Mouse (Mus musculus) cerebral cortex, adult 2 months (tissue): Measurements from ENCODE around the gene Ociad1.

Source experiments
- WGBS: fragments of 180-500 bp; shearing (Covaris S2); methylation state at CpG from one replicate; pipeline ENCODE4 v1.1.7; 2018; 5-methylcytosine and 5-hydroxymethylcytosine counted together

Gene Ociad1

DNA sequence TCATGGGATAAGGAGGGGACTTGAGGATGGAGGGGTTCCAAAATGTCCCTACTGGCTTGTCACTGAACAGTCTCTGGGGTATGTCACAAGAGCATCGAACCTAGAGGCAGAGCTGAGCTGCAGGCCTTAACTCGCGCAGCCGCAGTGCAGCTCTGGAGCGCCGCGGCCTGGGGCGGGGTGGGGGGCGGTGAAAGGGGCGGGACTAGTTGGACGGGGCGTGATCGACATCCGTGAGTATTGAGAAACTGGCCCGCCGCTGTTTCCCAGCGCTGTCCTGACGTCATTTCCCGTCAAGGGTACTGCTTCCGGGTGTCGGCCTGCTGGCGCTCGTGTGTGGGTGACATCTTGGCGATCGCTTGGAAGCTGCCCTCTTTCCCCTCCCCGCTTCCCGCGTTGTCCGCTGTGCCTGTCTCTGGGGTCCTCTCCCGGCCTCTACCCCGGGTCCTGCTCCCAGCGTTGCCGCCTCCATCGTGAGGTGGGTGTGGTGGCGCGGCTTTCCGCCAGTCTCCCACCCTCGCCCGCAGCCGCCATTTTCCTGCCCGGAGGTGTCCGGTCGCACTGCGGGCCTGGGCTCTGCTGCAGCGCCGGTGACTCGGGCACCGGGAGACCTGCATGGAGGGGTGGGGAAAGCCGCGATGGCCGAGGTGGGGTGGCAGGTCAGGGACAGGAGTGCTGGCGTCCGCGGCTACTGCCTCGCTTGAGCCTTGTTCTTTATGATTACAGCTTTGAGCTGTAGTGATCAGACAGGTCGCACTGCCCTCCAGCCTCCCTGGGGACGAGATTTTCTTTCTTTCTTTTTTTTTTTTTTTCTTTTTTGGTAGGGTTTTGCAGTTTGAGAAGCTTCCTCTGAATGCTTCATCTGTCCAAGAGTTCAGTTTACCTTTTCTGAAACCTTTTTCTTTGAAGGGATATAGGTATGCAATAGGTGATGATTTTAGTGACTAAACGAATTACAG lies at the start of gene Ociad1:
Ociad1 (plus strand) TSS at position 283 of the 956 bp plus-strand sequence.
- WGBS: under 1% methylated on average over 58 of the region's 58 CpGs

GRCm38 (mm10) chr5:73244403-73244802 lies 48.2 kb upstream of the Ociad1 start:
- WGBS: 64% methylated on average over 13 of the region's 13 CpGs

- whole genome bisulfite sequencing: 92% methylated on average over 6 of the region's 6 CpGs
These were observed 46.2 kb upstream of the Ociad1 start for GRCm38 (mm10) chr5:73246414-73246813.

- 50% methylated on average over 8 of the region's 8 CpGs for WGBS
These were observed 44.4 kb upstream of the Ociad1 start for GRCm38 (mm10) chr5:73248211-73248610.

- WGBS: 92% methylated on average over 4 of the region's 4 CpGs
These were observed 43.2 kb upstream of the Ociad1 start for GRCm38 (mm10) chr5:73249341-73249740.

GRCm38 (mm10) chr5:73254660-73255059 lies 37.9 kb upstream of the Ociad1 start:
- WGBS: 18% methylated on average over 5 of the region's 5 CpGs

DNA sequence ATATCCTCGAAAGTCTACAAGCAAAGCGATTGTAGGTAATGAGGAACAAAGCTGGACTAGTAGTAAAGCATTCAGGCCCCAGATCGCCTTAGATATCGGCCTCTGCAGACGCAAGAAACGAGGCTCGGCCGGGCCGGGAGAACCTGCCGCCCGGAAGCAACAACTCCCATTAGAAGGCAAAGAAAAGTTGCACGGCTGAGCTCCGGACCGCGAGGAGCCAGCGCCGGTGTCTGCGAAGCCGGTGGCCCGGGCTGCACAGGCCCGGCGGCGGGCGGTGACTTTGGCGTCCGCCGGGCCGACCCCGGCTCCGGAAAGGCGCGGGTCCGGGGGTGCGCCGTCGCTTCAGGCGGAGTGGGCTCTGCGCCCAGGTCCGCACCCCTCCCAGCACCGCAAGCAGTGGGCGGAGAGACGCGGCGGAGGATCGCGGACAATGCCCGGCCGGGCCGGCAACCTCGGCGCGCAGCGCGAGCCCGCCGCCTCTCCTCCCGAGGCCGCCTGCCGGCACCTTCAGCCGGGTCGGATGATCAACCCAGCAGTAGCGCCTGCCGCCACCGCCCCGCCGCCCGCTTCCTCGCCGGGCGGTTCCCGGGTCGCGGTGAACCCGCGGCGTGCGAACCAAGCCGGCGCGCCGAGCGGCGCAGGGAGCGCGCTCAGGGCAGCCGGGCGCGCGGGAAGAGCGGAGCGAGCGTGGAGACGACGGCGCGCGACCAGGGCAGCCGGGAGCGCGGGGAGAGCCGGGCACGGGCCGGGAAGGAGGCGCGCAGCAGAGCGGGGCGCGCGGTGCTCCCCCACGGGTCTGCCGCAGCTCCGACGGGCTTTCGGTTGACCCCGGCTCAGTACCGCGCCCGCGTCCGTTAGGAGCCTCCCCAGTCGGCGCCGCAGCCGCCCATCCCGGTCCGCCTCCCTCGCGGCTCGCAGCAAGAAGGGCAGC lies 37.0 kb upstream of the Ociad1 start:
- WGBS: under 1% methylated on average over 129 of the region's 129 CpGs

DNA sequence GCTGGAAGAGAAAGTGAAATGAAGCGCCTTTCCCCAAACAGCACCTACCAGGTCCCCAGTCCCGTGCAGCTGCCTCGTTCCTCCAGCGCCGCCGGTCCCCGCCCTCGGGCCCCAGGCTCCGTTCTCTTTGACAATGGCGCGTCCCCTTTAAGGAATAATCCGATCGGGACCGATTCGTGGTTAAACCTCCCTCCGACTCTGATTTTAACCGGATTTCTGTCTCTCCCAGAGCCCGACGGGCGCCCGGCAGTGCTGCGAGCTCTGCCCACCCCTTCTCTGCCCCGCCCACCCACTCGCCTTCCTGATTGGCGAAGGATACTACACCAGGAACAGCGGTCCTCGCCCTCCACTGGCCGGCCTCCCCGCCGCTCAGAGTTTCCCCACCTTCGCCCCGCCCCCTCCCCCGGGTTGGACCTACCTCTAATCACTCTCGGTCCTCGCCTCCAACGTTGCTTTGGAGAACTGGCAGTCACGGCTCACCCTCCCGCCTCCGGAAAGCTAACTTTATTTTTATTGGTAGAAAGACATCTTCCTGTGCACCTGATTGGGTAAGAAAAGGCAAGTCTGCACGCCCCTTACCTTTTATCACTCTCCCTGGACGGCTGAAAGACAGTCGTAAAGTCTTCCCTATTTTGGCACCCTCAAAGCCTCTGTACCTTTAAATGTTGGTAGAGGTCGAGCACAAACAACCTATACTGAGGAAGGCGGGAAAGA lies 36.1 kb upstream of the Ociad1 start, which contains the start of gene Fryl:
Fryl (minus strand) TSS at position 268 of the 714 bp plus-strand sequence.
- WGBS: under 1% methylated on average over 44 of the region's 44 CpGs

DNA sequence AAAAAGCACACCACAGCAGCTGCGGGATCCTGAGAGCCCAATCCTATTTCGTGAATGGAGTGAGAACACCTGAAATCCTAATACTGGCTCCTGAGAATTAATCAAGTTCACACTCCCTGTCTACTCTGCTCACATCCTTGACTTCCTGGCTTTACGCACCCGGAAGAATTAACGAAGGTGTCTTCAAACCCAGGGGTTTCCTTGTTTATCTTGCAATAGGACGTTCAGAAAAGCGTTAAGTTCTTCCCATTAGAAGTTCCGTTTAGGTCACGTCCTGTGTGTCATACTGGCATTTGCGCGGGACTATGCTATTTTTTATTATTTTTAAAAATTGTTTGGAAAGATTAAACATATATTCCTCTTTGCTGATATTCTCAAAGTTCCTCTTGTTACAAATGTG lies 35.5 kb upstream of the Ociad1 start:
- 4% methylated on average over 11 of the region's 11 CpGs for WGBS

DNA sequence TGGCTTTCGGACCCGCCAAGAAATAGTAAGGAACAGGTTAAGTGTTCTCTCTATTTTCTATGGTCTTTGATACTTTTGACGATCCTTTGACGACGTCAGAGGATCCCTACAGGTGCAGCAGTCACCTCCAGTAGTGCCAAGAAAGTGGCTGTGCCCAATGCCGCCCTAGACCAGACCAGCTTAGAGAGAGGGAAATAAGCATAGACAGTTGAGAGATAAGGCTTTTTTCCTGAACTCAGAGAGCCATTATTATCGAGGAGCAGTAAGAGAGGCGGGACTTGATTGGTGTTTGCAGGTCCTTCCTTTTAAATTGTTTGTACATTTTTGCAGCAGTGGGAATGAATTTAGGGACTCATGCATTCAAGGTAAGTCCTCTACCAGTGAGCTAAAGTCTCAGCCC lies 34.9 kb upstream of the Ociad1 start:
- WGBS: 62% methylated on average over 8 of the region's 8 CpGs

GRCm38 (mm10) chr5:73264122-73264521 lies 28.5 kb upstream of the Ociad1 start:
- WGBS: 45% methylated on average over 5 of the region's 5 CpGs

DNA sequence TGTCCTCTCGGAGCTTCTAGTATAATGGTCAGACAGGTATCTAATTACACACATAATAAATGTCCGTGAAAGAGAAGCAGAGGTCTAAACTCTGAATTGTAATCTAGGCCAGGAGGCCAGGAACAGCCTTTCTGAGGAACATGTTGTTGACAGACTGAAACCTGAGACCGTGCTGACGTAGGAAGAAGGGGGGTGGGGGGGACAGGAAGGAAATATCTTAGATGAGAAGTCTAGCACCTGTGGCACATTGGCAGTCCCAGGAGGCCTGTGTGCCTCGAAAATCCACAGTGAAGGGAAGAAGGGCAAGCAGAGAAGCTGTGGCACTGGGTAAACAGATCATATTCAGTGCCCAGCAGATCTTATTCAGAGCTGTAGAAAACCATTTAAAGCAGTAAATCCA lies 27.1 kb upstream of the Ociad1 start:
- 78% methylated on average over 5 of the region's 5 CpGs for WGBS

DNA sequence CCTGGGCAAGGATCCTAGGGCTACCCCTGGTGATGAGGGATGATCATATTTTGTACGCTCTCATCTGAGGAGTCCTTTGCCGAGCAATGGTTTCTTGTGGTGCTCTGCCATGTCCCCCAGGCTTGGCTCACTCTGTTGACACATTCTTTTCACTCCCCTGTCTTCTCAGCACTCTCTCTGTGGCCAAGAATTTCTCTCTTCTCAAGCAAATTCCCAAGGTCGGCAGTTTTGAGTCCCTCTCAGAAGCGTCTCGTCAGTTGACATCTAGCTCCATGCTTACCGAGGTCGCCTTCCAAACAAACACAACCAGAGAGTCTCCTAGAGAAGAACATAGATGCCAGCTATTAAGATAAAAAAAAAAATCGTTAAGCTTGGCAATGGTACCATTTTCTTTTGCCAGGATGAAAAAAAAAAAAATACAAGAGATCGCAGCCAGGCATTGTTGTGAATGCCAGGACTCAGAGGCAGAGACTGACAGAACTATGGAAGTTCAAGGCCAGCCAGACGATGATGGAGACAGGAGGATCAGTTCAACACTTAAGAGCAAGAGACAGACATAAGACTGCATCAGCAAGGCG lies 23.9 kb upstream of the Ociad1 start:
- WGBS: 63% methylated on average over 11 of the region's 11 CpGs

DNA sequence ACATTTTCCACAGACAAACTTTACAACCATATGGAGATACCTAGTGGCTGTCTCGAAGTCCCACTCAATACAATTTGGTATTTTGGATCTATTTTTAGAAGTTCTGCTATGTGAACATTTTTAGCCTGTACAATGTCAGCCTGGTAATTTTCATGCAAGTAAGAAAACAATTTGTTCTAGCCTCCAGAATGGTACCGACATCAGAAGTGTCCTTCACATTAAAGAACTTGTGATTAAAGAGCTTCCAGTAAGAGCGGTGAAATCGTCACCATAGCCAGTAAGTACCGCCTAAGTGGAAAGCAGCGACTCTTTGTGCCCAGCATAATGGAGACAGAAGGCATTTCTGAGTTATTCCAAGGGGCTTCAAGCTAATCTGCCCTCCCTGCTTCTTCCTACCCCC lies 22.0 kb upstream of the Ociad1 start:
- WGBS: 44% methylated on average over 6 of the region's 6 CpGs

DNA sequence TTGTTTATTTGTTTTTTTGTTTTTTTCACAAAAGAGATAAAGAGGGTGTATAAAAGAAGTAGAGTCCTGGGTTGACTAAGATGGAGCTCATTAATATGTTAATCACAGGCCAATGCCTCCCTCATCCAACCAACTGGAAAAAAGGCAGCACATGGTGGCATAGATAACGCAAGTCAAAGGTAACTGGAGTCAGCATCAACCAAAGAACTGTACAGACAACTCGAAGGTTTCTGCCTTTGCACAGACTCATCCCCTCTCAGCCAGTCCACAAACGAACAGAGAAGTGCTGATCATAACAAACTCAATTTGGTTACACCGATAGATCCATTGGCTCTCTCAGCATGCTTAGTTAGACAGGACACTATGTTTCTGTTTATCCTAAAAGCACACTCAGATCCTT lies 19.4 kb upstream of the Ociad1 start:
- 86% methylated on average over 4 of the region's 4 CpGs for WGBS

- WGBS: 96% methylated on average over 2 of the region's 2 CpGs
These were observed 17.6 kb upstream of the Ociad1 start for GRCm38 (mm10) chr5:73274941-73275340.

- whole genome bisulfite sequencing: 50% methylated on average over 10 of the region's 10 CpGs
These were observed 13.4 kb upstream of the Ociad1 start for GRCm38 (mm10) chr5:73279190-73279589.

DNA sequence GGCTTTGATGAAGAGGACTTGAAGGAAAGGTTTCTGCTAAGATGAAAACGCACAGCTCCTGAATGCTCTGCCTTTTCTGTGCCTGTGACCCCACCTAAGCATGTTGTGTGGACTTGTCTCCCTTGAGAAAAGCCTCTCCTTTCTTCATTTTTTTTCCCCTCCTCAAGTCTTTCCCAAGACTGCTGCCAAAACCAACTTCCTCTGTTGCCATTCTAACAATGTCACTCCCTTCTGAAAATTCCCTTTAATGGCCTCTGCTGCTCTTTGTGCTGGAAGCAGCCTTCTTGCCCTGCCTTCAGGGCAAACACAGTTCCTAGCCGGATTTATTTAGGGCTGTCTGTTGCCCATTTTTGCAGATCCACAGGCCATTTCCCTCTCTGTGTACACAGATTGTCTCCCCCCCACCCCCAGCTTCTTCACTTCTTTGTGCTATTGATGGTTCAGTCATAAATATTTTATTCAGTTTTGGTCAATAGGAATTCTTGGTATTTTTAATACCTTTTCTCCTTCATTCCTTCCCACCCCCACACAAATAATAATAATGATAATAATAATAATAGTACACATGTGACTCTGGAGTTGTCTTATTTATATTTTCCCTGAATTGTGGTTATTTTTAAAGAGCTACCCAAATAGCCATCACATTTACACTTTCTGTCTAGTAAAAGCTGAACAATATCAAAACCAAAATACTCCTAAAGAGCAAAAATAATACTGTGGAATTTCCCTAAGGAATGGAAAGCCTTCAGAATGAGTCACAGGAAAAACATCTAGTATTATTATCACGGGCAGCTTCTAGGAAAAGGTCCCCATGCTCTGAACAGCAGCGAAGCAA lies 12.6 kb upstream of the Ociad1 start:
- WGBS: 55% methylated on average over 4 of the region's 4 CpGs

DNA sequence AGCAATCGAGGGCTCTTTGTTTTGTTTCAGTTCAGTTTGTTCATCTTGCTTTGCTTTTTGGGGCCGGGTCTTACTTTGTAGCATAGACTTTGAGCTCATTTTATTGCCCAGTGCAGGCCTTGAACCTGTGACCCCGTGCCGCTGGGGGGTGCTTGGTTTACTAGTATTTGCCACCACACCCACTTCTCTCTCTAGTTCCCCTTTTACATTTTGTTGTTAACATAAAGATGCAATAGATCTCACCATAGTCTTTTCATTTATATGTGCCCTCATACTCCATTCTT lies 12.1 kb upstream of the Ociad1 start:
- WGBS: 67% methylated on average over 4 of the region's 4 CpGs

DNA sequence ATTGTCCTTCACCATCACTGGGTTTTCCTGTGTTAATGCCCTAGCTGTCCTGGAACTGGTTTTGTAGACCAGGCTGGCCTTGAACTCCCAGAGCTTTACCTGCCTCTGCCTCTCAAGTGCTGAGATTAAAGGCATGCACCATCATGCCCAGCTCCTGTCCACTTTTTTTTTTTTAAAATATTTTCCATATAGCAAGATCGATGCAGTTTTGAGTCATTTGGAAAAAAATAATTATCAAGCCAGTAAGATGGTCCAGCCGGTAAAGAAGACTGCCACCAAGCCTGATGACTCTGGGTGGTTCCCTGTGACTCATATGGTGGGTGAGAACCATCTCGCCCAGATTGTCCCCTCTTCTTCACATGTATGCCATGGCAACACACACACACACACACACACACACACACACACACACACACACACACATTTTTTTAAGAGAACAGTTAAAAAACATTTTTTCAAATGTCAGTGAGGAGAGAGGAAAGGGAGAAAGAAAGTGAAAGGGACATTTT lies 7.1 kb upstream of the Ociad1 start:
- 70% methylated on average over 3 of the region's 3 CpGs for WGBS
